Mouse (Mus musculus) cerebellum, adult 18-20 months (tissue): Measurements from ENCODE around the gene Cd19.

Experiments
- DNase-seq, 2 experiments: peaks; one replicate each; pipeline ENCODE4 v3.0.0; 2021

Cd19 gene

DNA sequence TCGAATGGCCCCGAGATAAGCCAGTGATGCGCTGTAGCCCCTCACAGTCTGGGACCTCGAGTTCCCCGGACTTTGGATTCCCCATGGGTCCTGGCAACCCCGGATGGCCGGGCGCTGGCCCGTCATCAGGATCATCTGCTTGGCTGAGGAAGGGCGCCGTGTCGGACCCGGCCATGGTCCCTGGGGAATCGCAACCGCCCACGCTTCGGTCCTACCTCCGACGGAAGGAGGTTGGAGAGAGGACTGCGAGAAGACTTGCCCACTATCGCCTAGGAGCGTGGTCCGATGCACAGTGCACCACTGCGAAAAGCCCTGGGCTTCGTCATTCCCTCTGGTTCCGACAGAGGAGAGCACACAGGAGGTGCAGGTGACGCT, 37.8 kb downstream of the Cd19 start:
- DNase-seq: no peak

GRCm38 (mm10) chr7:126375012-126375411, 39.7 kb downstream of the Cd19 start:
- DNase-seq: no peak

DNA sequence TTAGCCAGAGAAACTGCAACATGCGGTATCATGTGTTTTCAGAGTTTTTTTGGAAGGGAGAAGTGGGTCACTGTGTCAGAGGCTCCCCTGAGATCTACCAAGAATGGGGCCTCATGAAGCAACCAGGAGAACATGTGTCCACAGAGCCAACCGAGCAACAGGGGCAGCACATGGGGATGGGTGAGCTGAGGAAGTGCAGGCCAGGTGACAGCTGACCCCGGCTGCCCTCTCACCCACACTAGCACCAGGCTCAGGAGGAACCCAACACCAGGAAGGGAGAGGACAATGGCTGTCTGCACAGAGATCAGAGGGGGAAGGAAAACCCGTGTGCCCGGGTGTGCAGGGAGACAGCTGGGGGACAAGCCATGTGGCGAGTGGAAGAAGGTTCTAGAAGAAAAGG, 40.2 kb downstream of the Cd19 start:
- no peak for DNase-seq

DNA sequence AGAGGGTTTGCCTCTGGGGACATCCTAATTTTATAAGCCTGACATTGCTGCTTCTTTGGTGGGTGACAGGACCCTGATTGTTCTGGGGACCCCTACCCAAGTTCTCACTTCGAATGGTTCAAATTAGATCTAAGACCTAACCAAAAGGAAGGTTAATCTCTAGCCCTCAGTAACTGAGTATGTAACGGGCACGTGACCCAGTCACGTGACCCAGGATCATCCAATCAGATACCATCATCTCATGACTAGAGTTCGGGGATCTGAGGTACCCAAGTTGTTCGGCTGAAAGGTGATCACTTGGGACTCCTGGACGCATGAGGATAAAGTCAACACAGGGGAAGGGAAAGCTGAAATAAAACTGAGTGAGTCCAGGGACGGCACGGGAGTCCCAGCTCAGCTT, 41.7 kb downstream of the Cd19 start:
- no peak for DNase-seq

DNA sequence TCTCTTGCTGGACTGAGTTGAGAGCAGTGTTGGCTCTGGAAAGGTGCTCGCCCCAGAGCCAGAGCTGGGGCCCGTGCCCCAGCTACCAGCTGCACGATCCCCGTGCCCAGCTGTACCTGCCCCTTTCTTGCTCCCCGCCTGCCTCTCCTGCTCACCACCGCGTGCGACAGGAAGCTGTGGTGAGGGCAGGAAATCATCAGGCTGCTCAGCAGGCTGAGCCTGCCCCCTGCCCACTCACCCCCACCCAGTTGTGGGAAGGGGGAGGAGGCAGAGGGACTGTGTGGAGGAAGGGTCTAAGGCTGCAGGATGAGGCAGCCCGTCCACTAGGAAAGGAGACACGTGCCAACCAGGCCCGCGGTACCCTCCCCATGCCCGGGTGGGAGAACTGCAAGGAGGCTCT, 45.3 kb downstream of the Cd19 start, which contains the start of gene Lat:
Lat (minus strand) TSS at position 178 of the 400 bp plus-strand sequence.
- DNase-seq: no peak

DNA sequence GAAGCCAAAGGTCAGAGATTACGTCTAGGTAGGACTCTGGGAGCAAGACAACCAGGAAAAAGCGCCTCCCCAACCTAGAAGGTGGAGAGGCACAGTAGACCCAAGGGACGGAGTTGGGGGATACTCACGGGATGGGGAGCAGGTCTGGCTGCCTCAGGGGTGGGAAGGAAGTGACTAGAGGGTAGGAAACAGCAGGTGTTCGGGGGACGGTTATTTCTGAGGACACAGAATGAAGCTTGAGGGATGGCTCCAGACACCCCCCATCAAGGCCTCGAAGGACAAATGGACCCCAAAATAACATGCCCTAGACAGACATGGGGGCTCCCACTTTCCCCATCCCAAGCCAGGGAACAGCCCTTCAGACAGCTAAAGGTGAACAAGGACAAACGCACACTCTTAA, 46.3 kb downstream of the Cd19 start:
- DNase-seq: no peak

DNA sequence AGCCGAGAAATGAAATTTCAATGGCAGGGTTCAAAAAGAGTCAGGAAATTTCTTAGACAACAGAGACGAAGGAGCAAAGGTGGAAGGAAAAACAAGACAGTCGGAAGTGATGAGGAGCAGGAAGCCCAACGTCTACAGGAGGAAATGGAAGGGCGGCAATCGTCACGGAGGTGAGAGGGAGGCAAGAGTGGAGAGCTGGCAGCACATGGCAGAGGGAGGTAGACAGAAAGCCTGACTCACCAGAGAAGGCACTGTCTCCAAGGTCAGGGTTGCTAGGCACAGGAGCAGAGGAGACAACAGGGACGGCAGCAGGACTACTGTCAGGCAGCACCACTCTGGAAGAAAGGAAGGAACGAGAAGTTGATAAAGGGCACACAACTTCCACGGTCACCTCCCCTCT, 47.1 kb downstream of the Cd19 start:
- DNase-seq: no peak

- no peak for DNase-seq
These were observed 51.7 kb downstream of the Cd19 start for GRCm38 (mm10) chr7:126363038-126363437.

DNA sequence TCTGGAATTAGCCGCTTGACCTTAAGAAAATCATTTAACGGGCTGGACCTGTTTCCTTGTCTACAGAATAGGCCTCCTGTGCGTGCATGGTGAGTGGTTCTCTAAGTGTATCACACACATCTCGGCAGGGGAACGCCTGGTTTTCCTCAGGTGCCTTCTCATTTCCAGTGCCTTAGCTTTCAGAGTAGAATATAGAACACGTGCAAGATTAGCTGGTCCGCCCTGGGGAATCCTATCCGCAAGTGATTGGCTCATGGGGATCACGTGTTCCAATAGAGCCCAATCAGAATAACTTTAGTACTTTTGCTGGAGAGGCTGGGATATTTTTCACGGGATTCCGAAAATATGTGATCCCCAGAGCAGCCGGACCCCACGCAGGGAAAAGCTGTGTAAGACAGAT, 55.6 kb downstream of the Cd19 start:
- DNase-seq: no peak
